Mouse (Mus musculus) mouse embryonic stem cell (cell line): ENCODE results near the gene Cd28.
"Not testable (repeated sequence)": the region's sequence is repeated elsewhere in the genome, so short reads cannot be mapped to it uniquely, and the experiment has no call there.

Experiments used
- in situ Hi-C, 2 experiments: fragments of 300-500 bp; cut with MboI; formaldehyde crosslinking; loops; 1 replicate in 1 of 2; 3 replicates in 1 of 2; pipeline ENCODE4 v1.14.3; 2019 to 2020; ENCODE audit warnings: low sequenced_read_pairs in 2 of 2, low pct_unique_long_range_greater_than_20kb in 1 of 2, mixed read lengths in 1 of 2; ENCODE audit not compliant: unreplicated experiment in 1 of 2

Gene Cd28

DNA sequence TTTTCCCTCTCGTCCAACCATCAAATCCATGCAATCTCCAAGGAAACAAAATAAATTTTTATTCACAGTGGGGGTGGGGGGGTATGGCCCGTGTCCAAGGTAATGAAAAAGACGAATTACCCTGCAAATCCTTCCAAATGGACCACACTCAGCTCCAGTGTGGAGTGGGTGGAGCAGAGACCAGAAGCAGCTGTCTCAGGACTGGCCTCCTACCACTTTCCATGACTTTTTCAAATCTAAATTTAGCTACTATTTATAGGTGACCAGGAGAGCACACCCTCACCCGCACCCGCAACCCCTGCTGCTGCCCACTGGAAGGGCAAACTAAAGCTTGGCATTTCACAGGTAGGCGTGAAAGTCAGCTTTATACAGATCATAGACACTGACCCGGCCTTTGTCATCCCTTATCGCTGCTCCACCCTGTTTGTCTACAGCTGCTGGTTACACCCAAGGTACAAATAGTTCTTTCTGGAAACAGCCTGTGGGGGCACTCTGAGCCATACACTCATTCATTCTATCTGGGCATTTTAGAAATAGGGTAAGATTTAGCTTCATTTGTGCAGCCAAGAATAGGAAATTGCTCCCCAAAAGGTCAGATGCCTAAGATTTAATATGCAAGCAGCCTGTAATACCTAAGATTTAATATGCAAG, 62.0 kb downstream of the Cd28 start:
- in situ Hi-C loops = no loop called here

DNA sequence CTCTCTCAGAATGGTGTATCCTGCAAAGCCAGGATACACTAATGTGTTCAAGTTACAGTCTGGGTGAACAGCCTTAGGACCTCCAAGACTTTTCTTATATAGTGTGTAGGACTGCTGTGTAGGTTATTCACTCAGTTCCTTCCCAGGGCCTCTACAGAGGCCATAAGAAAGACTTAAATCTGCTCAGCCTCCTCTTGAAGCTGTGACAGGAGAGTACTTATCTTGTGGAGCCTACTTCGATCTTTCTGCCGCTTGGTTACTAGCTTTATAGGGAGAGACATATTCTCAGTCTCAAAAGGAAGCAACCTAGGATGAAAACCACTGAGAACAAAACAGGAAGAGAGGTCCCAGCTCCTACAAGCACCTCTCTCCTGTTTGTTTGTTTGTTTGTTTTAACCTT, 62.6 kb downstream of the Cd28 start:
- in situ Hi-C loops = no loop called here

DNA sequence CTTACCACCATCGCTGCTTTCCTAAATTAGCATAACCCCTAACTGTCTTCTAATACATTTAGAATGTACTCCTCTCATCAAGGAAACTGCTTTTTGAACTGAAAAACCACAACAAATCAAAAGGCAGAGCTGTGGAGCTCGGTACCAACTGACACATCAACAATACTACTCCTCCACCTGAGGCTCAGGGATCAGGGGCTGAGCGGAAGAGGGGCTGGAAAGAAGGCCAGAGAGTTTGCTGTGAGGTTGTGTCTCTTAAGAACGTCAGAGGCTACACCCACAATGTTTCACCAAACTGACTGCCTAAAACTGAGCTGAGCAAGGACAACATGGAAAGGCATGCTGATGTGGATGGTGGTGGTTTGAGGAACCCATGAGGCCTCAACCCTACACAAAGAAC, 65.1 kb downstream of the Cd28 start:
- in situ Hi-C loops = no loop called here

DNA sequence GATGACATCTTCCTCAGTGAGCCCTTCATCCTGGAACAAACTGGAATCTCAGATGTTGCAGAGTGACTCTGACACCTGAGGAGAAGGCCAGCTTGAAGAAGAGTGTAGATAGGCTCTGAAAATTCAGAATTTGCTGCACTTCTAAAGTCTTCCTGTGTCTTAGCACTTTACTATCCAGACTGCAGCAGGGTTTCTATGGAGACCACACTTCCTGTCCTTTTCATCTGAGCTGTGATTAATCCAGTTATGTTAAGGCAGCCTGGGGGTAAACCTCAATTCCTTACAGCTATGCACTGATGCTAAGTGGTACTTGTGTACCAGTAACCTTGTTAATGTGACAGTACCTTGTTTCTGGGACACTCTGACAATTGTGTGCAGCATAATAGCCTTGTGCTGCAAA, 77.1 kb downstream of the Cd28 start:
- in situ Hi-C loops = no loop called here

DNA sequence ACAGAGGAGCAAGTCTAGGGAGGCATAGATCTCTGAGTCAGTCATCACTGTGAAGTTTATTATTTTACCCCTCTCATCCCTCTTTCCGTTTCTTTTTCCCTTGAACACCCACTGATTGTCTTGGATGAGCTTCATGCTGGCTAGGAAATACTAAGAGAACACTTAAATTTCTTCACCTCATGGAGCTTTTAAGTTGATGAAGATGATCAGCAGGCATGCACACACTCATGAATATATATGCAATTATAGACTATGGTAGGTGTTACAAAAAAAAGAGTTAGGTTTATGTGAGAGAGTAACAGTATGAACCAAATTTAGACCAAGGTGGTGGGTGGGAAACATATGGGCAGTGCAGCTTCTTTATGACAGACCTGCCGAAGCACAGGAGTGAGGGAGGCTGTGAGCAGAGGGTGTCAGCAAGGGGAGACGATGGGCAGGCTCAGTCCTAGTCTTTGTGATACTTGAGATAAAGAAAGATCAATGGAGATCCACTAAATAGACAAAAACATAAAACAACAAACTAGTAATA, 79.1 kb downstream of the Cd28 start:
- in situ Hi-C loops = no loop called here

DNA sequence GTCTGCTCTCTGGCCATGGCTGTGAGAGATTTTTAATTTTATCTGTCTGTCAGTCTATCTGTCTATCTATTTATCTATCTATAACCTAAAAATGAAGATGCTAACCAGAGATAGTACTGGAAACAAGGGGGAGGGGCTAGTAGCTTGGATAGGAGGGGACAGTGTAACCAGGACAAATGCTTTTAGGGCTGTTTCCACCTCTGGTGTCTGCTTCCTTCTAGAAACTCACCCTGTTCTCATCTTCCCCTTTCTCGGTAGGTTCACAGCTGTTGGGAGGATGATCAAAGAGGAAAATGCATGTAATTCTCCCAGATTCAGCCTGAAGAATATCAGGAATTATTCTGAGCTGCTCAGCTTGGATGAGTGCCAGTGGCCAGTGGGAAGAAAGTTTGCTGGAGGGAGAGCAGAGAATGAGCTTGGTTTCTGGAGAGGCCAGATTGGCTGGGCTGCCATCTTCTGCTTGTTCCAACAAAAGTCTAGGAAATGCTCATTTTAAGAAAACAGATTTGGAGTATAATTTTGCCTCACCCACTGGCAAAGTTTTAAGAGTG, 83.3 kb downstream of the Cd28 start:
- in situ Hi-C loops = no loop called here

DNA sequence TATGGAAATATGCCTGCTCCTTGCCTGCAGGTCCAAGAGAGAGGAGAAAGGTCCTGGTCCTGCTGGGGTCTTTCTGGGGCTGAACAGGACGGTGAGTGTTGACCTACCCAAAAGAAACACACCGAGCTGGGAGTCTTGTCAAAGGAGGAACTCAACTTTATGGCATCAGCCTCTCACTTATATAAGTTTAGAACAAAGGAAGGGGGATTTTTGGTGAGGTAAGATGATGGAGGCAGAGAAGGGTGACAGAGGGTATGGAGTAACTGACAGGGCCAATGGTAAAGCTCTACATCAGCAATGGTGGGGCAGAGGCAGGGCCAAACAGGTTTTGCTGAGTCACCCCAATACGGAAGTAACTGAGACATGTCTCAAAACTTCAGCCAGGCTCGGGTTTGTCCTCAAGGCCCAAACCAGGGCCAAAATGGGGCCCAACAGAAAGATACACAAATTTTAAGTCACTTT, 84.6 kb downstream of the Cd28 start:
- in situ Hi-C loops = no loop called here

DNA sequence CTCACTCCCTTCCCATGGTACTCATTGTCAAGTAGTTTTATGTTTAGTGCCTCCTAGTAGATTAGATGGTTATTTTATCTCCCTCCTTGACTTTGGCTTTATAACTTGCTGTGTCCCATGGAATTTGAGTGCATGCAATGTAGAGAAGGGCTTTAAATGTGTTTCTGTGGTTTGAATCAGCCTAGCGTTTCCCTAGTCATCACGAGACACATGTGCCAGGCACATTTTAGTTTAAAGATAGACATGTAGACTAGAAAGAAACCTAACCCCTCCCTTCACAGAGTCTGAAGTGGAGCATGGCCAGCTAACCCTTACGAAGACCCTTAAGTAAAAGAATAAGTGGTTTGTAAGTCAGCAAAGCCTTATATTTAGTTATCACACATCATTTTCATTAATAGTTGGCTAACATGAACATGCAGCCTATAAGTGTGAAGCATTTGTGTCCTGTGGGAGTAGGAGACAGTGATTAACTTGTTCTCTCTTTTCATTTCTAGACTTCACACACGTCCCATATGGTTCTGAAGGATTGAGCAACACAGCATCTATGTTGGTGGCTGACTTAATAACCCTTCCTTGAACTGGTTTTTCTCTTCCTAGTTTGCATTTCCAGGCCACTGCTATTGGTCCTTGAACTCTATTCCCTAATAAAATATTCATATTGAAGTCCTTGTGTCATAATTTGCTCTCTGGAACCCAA, 86.7 kb downstream of the Cd28 start:
- in situ Hi-C loops = no loop called here

DNA sequence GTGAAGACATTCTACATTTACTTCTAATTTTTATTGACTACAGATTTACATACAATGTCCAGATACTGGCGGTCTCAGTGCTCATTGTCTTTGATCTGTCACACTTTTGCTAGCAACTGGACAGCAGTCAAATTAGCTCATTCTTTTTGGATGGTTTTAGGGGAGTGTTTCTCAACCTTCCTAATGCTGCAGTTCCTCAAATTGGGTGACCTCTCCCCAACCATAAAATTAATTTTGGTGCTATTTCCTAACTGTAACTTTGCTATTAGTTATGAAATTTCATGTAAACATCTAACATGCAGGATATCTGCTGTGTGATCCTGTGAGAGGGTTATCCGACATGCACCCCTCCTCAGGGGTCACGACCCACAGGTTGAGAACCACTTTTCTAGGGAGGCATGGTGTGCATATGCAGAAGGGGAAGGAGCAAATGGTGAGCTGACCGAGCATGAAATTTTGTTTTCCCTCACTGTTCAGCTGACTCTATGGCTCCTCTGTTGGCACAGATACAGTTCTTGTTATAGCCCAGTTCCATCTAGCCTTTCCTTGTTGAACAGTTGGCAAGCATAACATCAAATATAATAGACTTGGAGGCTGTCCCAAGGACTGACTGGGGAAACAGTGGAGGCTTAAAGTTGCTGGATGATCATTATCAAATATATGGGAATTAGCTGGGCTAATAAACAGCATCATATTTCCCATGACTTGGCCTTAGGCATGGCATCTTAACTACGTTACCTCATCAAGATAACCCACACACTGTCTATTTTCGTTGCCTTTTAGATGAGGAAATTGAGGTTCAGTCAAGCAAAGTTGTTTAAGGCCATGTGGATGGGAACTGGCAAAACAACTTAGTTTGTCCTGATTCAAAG, 87.5 kb downstream of the Cd28 start:
- in situ Hi-C loops = no loop called here

DNA sequence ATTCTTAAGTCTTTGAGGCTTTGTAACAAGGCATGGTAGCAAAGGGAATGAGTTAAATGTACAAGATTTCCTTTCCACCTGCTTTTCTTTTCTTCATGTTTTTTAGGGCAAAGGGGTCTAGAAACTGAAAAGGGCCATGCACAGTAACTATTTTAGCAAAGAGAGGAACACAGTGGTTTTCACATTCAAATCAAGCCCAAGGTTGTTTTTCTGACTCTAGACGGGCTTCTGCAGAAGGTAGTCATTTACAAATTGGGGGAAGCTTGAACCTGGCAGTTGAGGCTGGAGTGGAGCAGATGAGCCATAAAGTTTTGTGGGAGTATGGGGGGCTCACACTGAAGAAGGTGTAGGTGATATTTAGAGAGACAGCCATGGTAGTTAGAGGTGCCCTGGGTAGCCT, 88.6 kb downstream of the Cd28 start:
- in situ Hi-C loops = no loop called here

DNA sequence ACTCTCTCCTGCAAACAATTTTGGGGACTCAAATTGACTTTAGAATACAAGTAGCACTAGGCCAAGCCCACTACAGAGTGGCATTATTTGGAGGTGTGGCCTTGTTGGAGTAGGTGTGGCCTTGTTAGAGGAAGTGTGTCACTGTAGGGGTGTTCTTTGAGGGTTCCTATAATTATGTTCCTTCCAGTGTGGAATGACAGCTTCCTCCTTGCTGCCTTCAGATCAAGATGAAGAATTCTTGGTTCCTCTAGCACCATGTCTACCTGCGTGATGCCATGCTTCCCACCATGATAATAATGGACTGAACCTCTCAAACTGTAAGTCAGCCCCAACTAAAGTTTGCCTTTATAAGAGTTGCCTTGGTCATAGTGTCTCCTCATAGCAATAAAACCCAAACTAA, 91.1 kb downstream of the Cd28 start:
- in situ Hi-C loops = no loop called here

DNA sequence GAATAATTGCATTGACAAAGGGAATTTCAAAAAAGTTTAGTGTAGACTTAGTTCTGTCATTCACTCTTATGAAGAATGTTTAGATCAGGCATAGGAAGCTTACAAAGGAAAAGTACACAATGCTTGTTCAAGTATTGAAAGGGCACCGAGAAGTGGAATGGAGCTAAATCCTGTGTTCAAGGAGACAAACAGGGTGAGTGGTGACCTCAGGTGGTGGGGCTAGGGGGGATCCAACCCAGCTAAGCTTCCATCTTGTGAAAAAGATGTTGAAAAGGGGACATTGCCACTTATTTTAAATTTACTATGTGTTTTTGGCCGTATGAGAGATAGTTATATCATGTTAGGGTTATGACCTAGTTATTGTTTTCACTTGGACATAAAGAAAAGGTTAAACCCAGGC, 91.9 kb downstream of the Cd28 start:
- in situ Hi-C loops = no loop called here

DNA sequence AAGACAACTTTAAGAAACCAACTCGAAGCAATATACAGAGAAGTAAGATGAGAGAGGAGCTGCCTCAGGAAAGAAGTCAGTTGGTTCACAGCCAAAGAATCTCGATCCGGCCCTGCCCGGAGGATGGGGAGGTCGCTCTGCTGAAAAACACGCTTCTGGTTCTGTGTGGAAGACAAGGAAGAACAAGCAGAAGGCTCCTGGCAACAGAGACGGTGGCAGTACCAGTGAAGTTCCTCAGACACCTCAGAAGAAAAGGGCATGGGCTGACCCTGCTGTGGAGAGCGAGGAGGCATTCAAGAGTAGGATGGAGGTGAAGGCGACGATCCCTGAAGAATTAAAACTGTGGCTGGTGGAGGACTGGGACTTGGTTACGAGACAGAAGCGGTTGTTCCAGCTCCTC, 92.6 kb downstream of the Cd28 start:
- in situ Hi-C loops = no loop called here

DNA sequence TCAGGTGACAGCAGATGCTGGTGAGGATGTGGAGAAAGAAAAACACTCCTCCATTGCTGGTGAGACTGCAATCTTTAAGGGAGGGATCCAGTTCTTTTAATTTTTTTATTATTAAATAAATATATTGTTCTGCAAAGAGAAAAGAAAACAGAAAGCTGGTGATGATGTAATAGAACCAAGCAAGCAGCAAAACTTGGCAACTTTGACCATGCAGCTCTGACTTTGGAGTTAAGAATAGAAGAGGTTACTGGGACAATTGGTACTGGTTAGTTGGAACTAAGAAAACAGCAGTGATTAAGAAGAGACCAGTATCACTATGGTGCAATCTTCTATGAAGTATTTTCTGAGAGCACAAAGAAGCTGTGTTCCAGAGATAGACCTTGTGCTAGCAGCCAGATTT, 94.2 kb downstream of the Cd28 start:
- in situ Hi-C loops = no loop called here

DNA sequence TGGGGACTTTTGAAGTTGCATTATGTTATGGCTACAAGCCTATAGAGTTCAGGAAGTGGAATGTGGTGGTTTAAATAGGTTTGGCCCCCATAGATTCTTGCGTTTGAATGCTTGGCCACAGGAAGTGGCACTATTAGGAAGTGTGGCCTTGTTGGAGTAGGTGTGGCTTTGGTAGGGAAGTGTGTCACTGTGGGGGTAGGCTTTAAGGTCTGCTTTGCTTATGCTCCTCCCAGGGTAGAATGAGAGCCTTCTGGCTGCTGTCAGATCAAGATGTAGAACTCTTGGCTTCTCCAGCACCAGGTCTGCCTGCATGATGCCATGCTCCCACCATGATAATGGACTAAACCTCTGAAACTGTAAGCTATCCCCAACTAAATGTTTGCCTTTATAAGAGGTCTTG, 95.4 kb downstream of the Cd28 start:
- in situ Hi-C loops = no loop called here

DNA sequence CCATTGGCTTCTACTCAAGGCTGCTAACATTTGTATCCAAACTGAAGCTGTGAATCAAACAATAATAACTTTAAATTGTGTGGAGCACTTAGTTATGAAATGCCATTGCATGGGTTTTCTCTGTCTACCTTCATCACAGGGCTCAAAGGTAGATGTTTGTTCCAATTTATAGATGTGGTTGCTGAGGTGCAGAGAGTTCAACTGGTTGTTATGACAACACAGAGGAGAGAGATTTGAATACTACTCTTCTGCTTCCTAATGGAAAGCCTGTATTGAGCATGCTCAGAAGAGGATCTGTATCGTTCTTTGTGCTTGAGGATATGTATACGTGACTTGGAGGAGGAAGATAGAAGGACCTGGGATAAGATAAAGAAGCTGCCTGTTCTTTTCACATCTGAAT, 96.8 kb downstream of the Cd28 start:
- in situ Hi-C loops = no loop called here

DNA sequence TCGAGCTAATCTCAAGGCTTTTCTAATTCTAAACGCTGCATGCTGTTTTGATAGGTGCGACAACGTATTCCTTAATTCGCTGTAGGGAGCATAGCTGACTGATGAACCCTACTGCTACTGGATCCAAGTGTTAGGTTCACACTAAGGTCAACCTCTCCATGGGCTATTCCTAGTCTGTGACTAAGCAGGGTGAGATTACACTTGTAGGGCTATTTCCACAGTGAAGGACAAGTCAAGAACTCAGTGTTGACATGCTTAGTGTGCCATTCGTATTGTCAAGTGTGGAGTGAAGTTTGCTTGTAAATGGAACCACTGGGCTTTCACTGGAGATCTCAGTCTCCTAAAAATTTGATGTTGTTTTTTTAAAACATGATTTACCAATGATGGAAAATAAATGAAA, 99.3 kb downstream of the Cd28 start:
- in situ Hi-C loops = no loop called here

DNA sequence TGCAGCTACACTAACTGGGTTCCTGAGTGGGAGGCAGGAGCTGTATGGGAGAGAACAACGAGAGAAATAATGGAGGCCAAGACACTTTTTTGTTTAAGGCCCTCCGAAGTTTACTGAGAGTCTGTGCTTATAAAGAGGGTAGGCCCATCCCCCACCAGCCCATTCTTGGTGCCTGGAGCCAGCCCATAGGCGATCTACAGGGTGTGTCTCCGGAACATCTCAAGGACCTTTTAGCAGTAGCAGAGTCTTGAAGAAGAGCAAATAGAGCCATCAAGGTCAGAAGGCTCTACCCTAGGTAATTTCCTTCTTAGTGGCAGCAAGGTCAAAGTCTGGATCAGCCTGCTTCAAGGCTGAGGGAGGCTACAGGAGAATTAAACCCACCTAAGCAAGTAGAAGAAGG, 101.9 kb downstream of the Cd28 start:
- in situ Hi-C loops = not testable (repeated sequence)

DNA sequence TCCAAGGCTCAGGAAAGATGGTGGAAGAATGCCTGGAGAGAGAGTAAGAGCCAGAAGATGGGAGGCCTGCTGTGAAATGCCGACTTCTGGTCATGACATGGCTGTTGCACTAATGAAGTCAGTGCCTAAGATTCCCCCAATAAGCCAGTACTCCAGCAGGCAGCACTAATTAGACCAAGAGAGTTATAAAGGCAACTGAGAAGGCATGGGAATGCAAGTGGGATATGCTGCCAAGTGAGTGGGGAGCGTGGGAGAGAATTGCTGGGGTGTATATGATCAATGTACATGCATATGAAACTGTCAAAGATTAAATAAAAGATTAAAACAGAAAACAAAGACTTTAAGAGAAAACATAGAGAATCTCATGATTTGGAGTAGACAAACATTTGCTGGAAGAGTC, 103.4 kb downstream of the Cd28 start:
- in situ Hi-C loops = no loop called here
